Mouse (Mus musculus) kidney, adult 11 months (tissue): ENCODE measurements around the gene Cd72.
"Not testable (repeated sequence)": the region's sequence is repeated elsewhere in the genome, so short reads cannot be mapped to it uniquely, and the experiment has no call there.

Experiments used
- DNase-seq: peaks from one replicate; pipeline ENCODE4 v3.0.0; 2022

Cd72 gene

DNA sequence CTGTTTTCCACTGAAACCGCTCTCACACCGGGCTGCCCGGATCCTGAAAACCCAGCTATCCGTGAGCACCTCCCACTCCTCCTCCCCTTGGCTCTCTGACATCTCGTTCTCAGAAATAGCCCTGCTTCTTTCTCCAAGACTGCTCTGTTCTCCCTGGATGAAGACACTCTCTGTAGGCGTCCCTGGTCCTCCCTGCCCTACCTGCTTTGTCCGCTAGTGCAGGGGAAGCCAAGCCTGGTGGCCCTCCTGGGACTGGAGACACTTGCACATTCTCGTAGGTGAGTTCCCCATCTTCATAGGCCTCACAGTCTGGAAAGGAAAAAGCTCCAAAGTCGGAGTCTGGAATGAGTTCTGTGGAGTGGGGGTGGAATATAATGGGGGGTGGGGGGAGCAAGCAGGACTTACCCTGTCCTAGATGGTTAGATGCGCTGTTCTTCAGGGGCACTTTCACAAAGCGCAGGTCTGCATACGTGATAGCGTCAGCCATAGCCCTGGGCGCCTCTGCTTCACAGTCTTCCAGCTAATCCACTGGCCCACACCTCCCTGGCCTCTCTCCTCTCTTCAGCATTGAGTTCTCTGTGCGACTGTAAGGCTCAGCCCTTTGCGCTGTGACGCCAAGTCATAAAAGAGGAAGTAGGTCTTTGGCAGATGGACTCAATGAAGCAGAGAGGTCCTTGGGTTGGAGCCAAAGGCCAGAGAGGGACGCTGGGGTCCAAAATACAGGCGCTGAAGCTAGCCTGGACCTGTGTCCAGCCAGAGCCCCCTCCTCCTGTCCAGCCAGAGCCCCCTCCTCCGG is at the start of gene Cd72:
Gene Cd72, minus strand, starts transcription at position 588 of the 796 bp plus-strand sequence.
- DNase-seq, result no peak

DNA sequence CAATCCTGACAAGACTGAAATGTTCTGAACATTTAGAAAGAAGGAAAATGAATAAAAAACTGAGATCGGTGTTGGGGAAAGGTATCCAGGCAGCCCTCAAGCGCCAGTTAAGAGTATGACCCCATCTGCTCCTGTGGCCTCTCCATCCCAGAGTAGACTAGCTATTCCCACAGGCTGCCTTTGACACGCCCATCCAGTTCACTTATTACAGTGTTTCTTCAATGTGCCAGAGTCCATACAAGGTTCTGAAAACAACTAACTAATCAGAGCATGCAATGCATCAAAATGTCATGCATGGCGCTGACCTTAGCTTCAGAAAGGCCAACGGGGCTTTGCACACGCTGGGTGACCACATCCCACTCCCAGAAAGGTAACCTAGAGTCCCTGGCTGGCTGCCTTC is 49.1 kb upstream of the Cd72 start:
- DNase-seq, result no peak

DNA sequence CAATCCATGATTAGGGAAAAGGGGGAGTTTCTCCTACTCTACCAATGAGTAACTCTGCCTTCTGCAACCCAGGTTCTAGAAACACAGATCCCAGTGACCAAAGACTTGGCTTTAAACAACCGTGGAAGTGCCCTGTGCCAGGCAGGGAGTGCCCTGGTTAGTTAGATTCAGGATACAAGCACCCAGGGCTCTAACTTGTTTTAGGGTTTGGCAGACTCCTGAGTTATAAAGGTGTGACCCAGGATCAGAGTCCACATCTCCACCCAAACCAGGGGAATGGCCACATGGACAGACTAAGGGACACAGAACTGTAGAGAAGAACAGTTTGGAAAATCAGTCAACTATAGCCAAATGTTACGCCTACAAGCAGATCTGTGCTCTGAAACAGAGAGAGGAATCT is 48.6 kb upstream of the Cd72 start:
- DNase-seq, result peak; percentile 86

DNA sequence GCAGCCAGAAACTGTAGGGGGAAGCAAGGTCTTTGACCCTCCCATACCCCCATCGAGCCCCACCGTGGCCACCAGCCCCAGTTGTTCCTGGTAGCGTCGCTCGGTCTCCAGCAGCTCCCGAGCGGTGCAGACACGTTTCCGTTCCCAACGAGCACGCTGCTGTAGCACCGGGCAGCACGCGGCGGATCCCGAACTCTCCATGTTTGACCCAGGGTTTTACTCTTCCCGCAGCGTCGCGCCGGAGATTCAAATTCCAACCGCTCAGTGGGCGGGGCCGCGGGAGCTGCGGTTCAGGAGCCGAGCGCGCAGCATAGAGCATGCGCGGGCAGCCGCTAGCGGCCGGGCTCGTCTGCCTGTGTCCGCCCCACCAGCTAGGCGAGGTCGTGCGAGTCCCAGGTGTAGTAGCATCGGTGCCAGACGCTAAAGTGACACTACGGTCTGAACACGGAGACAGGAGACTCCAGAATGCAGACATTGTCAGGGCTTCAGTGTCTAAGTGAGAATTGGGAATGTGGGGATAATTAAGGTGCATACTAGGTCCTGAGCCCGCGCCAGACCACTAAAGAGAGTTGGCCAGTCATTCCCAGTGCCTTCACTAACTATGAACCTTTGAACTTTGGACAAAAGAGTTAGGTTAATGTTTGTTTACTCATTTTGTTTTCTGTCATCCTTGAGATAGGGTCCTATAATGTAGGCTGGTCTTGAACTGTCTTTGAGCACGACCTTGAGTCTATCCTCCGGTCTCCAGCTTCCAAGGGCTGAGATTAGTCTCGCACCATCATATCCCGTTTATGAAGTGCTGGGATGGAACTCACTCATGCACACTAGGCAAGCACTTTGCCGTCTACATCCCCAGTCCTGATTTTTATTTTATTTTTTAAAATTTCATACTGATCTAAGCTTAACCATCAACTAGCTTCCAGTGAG is 45.2 kb upstream of the Cd72 start, which contains the start of gene Arhgef39:
Gene Arhgef39, minus strand, starts transcription at position 289 of the 927 bp plus-strand sequence.
- peak; percentile 83 for DNase-seq

DNA sequence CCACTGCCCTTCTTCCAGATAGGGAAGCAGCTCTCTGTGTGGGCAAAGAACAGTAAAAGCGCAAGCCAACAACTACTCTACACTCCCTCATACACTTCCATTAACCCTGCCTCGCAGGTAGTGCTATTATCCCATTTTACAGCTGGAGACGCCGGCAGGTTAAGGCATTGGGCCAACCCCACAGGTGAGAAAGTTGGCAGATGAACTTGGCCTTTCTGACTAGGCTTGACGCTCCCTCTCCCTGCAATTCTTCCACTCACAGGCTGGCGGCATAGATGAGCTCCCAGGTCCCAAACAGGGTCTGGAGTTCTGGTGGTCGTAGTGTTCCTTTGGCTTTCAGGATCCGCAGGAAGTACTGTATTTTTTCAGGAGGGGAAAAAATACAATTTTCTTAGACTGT is 44.6 kb upstream of the Cd72 start:
- no peak for DNase-seq

DNA sequence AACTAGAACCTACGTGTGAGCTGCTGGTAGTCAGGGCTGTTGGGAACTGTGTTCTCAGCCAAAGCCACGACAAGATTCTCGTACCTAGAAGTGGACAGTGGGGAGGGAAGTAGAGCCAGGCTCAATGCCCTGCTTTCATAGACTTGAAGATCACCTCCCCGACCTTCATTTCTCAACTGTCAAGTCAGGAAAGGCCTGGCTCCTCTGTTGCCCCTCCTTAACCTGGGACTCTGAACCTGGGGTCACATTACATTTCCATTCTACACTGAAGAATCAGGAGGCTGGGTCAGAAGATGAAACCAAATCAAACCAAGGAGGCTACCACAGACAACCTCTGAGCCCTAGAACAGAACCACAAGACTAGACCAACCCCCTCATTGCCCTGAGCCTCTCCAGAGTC is 43.5 kb upstream of the Cd72 start:
- no peak for DNase-seq

DNA sequence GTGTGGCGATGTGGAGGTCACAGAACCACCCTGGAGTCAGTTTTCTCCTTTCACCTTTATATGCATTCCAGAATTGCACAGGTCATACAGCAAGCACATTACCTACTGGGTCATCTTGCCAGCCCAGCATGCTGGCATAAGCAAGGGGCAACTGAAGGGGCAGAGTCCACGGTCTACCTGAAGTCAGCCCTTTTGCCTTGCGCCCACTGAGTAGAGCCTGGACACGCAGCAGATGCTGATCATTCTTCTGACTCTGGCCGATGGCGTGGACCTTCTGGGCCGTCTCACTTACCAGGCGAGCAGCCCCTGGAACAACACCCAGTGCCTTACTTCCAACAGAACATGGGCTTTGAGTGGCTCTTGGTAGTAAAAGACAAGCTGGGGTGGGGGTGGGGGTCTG is 43.0 kb upstream of the Cd72 start:
- DNase-seq, result peak; percentile 74

DNA sequence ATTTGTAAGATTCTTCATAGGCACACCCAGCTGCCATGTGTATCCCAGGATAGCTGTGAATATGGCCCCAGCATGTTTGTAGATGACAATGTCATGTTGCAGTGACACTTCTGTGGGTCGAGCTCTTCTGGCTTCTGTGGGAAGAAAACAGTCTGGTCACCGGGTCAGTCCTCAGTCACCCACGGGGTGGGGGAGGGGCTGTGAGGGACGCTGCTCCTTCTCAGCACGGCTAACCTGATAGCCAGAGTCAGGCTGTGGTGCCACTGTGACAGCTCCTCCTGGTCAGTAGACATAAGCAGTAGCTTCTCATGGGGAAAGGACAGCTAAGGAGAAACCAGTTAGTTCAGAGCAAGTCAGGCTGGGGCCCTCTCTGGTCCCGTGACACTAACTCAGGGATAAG is 42.2 kb upstream of the Cd72 start:
- DNase-seq, result no peak

DNA sequence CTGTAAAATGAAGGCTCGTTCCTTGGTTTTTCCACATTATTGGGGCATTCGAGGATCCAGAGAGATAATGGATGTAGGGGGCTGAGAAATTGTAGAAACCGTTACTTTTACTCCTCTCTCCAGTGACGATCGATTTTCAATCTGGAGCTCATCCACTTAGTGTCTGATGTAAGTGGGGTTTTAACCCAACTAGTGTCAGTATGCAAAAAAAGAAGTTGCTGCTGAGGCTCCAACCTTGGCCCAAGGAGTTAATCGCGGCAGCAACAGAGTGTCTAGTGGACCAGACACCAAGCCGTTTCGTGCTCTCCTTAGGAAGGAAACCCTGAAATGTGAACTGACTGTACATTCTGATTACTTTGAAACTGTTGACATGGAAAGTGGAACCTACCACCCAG is 39.4 kb upstream of the Cd72 start:
- DNase-seq, result no peak

DNA sequence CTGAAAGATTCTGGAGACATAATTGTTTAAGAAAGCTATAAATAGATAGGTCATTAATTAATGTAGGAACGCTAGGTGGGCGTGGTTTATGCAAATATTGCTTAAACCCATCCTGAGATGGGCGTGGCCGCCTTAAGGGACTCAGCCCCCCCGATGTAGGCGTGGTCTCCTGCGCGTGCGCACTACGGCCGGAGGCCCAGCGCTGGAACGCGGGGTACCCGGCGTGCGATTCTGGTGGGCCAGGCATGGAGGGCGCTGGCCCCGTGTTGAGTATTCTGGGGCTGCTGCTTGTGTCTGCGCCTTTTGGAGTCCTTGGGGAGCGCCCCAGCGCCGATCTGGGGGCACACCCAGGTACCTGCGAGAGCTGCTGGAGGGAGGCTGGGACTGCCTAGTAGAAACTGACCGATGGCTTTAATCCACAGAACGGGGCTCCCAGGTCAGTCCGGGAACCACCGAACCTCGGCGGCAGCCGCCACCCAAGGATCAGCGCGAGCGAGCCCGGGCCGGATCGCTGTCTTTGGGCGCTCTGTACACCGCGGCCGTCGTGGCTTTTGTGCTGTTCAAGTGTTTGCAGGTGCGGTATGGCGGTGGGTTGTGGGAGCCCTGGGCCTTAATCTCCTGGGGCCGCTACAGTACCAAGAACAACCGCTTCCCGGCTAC is 38.9 kb upstream of the Cd72 start:
- peak; percentile 93 for DNase-seq

DNA sequence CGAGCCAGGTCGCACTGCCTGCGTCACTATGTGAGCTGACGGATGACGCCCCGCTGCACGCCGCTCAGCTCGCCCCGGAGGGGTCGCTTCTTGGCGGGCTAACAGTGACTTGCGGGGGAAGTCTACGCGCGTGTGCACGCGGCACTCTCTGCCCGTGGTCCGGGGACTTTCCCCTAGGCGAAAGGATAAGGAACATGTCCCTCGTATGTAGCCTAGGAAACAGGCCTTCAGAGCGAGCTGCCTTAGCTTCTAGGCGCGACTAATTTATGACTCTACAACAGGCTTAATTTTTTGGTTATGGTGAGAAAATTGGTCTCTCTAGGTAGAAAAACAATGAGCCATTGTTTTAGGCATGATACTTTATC is 38.4 kb upstream of the Cd72 start, which contains the start of gene Ccdc107:
Gene Ccdc107, plus strand, starts transcription at position 80 of the 365 bp plus-strand sequence.
- DNase-seq, result peak; percentile 97

DNA sequence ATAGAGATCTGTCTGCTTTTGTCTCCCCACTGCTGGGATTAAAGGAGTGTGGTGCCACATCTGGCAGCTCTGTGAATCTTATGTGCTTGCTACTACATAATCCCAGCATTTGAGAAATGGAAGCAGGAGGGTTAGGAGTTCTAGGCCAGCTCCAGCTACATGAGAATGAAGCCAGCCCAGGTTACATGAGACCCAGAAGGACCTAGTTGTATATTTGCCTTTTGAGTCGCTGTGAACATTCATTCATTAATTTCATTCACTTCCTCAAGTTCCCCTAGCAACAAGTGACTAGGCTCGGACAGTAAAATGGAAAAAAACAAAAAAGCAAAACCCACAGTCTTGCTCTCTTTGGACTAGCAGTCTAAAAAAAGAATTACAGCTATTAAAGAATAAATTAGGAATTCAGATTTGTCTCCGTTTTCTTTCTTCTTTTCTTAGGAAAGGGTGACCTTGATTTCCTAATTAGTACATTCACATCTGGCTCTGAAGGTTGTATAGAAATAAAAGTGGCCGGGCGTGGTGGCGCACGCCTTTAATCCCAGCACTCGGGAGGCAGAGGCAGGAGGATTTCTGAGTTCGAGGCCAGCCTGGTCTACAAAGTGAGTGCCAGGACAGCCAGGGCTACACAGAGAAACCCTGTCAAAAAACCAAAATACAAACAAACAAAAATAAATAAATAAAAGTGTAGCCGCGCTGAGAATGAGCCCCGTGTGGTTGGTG is 37.8 kb upstream of the Cd72 start:
- no peak for DNase-seq

DNA sequence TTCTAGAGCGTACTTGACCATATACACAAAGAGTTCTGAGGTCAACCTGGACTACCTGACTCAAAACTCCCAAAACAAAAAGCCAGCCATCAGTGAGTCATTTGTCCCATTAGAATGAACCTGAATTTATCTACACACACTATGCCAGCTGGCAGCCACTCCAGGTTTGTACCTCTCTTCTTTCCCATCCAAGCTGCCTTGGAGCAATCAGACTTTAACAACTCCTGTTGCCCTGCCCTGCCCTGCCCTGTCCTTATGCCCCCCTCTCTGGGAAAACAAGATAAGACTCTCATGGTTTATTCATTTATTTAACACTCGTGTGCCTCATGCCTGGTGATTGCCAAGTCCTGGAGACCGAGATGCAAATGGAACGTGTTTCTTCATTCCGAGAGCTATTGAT is 36.4 kb upstream of the Cd72 start:
- DNase-seq, result no peak

DNA sequence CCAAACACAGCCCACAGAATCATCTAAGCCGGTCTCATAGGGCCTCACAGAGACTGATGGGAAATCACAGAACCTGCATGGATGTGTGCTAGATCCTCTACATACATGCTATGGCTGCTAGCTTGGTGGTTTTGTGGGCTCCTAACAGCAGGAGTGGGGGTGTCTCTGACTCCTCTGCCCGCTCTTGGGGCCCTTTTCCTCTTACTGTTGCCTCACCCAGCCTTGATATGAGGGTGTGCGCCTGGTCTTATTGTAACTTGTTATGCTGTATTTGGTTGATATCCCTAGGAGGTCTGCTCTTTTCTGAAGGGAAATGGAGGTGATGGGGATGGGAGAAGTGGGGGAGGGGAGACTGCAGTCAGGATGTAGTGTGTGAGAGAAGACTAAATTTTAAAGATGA is 35.2 kb upstream of the Cd72 start:
- DNase-seq, result no peak

DNA sequence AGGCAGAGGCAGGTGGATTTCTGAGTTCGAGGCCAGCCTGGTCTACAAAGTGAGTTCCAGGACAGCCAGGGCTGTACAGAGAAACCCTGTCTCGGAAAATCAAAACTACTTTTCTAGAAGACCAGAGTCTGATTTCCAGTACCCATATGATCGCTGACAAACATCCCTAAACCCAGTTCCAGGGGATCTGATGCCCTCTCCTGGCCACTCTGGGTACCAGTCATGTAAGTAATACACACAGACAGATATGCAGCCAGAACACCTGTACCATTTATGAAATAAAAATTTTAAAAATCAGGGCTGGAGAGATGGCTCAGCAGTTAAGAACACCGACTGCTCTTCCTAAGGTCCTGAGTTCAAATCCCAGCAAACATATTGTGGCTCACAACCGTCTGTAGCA is 31.2 kb upstream of the Cd72 start:
- DNase-seq, result not testable (repeated sequence)

DNA sequence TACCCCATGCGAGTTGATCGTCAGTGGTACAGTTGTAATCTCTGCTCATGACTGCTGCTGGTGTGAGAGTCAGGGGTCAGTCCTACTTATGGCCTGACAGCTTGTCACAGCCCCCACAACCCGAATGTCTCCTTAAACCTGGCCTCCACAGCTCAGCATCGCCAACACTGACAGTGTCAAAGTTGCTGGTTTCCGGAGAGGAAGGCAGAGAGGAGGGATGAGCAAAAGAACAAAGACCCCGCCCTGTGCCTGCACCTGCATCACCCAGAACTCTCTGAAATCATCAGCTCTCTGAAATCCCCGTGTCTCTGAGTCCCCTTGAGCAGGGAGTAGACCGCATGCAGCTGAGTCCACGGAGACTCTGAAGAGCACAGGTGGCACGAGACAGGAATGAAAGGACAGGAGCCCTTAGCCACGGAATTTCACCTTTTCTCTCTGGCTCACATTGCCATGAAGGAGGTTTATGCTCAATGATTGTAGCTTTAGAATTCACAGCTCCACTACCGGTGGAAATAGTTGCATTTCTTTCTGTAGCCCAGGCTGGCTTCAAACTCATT is 29.2 kb upstream of the Cd72 start, which contains the start of gene Sit1:
Gene Sit1, minus strand, starts transcription at position 200 of the 557 bp plus-strand sequence.
- no peak for DNase-seq

DNA sequence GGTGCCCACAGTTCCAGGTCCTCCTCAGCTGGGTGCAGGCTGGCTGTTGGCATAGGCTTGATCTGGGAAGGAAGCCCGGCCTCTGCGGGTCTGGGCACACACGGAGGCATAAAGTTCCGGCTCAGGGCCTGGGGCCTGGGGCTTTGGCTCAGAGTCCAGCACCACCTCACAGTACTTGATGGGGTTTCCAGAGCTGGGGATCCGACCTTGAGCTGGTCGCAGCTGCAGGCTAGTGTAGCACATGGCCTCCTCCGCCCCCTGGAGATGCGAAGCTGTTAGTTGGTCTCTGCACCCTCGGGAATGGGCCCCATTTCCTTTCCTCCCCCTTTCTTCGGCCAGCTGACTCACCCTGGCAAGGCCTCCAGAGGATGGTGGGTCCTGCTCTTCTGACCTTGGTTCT is 28.2 kb upstream of the Cd72 start:
- DNase-seq, result no peak

DNA sequence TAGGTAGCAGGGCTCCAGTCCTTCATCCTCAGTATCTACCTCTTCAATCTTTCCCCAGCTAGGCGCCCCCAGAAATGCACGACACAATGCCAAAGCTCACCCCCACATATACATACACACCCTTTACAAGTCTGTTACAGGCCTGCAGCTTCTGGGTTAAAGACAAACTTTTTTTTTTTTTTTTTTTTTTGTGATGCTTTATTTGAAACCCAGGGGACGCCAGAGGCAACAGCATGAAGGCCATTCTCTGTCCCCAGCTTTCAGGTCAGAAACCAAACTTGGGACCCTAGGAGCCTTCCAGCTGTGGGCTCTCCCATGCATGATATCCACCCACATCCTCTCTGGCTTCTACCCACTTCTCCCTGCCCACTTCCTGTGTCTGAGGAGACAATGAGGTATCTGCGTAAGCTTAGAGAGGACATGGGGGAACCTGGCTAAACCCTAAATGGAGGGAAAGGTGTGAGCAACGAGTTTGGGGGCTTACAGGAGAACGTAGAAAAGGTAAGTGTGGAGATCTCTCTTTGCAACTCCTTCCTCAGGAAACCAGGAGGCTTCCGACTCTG is 27.5 kb upstream of the Cd72 start:
- DNase-seq, result no peak

DNA sequence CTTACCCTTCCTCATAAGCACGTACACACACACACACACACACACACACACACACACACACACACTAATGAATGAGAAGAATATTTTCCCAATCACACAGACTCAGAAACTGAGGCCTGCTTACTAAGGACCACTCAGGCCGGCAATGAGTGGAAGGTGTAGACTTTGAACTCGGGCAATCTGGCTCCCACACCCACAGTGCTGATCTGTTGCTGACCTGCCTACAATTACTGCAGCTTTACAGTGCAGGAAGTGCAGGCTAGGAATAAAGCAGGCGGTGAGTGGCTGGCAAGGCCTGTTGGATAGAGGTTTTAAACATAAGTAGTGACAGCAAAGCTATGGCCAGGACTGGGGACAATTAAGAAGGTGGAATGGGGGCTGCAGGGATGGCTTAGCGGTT is 26.6 kb upstream of the Cd72 start:
- no peak for DNase-seq

DNA sequence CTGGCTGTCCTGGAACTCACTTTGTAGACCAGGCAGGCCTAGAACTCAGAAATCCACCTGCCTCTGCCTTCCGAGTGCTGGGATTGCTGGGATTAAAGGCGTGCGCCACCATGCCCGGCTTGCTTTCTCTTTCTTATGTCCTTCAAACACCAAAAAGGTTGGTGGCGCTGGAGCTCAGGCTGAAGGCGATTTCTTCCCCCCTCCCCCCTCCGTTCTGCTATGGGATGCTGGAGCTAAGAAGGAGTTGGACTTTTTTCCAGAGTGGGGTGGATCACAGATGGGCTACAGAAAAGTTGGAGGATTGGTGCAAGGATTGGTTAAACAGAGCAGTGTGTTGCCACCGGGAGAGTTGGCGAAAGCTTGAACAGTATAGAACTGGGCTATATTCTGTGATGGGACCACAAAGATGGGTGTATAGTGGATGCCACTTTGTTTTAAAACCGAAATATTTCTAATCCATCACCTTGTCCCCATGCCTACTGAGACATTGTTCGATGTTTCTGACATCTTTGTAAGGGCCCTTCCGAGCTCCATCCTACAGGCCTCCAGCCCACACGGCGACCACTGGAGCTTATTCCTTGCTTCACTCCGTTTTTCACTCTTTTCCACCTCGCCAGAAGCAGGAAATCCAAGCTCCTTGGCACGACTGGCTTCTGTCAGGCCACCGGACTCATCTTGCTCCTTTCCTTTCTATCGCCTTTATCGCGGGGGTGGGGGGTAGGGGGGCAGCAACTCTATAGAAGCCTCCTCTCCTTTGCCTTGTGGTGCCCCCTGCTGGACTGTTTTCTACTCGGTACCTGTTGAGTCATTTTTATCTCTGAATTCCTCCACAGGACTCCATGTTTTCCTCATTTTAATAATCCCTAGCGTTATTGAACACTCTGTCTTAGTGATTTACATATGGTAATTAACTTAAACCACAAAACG is 24.7 kb upstream of the Cd72 start:
- DNase-seq, result no peak

DNA sequence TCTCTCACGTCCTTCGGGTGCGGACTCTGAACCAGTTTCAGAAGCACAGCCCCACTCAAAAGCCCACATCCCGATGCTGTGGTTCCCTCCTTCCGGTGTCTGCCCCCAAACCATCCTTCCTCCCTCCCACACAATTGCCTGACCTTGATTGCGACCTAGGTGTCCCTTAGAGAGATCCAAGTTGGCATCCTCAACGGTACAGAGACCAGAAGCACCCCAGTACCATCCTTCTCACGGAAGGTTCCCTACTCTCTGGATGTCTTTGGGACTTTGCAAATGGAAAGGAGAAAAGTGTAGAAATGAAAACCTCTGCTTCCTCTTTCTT is 24.1 kb upstream of the Cd72 start:
- DNase-seq, result no peak
